7 mouse cellular contexts compared by ENCODE assay signal in genomic region chr1:163779336-163780115, GRCm38 (mm10). TPM values are rescaled to one million over a fixed set of nuclear protein-coding genes. Genes with fewer than 3 reads are reported as not detected.
DNase-seq lines count a peak whose midpoint lies in the region; ATAC-seq and TF ChIP-seq lines count a peak whose summit lies in the region.

Kifap3 (plus strand) TSS chr1:163779583.

- peak within 1 kb of the TSS; percentile 86 for H3K9ac ChIP-seq in embryonic facial prominence, embryonic 13.5 days
- H3K9ac ChIP-seq in limb, embryonic 12.5 days (replicated peaks) = peak within 1 kb of the TSS; percentile 70
- H3K9ac ChIP-seq in midbrain, embryonic 15.5 days = peak within 1 kb of the TSS; percentile 88

- peaks cover 5% of the 10 kb centered on the region; the same call in 1 of the 2 replicates for H3K9me3 ChIP-seq in embryonic facial prominence, embryonic 13.5 days
- H3K9me3 ChIP-seq in limb, embryonic 12.5 days = 0 out of 2 replicates have a peak, but pooled peaks cover 4% of the 10 kb centered on the region
- 0 out of 2 replicates have a peak, but pooled peaks cover 4% of the 10 kb centered on the region for H3K9me3 ChIP-seq in midbrain, embryonic 15.5 days

- H3K4me2 ChIP-seq in embryonic facial prominence, embryonic 13.5 days = peak within 1 kb of the TSS; percentile 70
- H3K4me2 ChIP-seq in limb, embryonic 12.5 days = peak within 1 kb of the TSS; percentile 66
- peak within 1 kb of the TSS; percentile 61 for H3K4me2 ChIP-seq in midbrain, embryonic 15.5 days

- TF ChIP-seq POLR2A in kidney, adult 2 months (IDR thresholded peaks at IDR 0.05; ENCODE audit: low read depth, low read length) = no peak
- TF ChIP-seq POLR2A in spleen, adult 2 months (IDR thresholded peaks at IDR 0.05; ENCODE audit: low read depth, low read length) = no peak

- peak; percentile 100 for ATAC-seq in embryonic facial prominence, embryonic 13.5 days (ENCODE audit: insufficient number of reproducible peaks, insufficient read depth, low FRiP score, low TSS enrichment, low read depth)
- peak; percentile 100 for ATAC-seq in limb, embryonic 12.5 days (ENCODE audit: insufficient number of reproducible peaks, insufficient read depth, low FRiP score, low TSS enrichment, low read depth)
- peak; percentile 100 for ATAC-seq in midbrain, embryonic 15.5 days (replicated peaks)

- peak; percentile 89 for TF ChIP-seq CTCF in kidney, adult 2 months (conservative IDR thresholded peaks at IDR 0.05; ENCODE audit: insufficient read depth, insufficient read length, low read depth, low read length)
- TF ChIP-seq CTCF in spleen, adult 2 months (IDR thresholded peaks at IDR 0.05; ENCODE audit: extremely low read depth, insufficient read depth, insufficient read length, insufficient replicate concordance) = peak; percentile 26; the same call in 1 of the 2 replicates

- DNase-seq in adrenal gland, postnatal 36 days = peak; percentile 98 to 99
- peak; percentile 98 to 99 for DNase-seq in heart, adult 18-20 months
- peak; percentile 99 for DNase-seq in kidney, adult 2 months
- peak; percentile 75 to 93 for DNase-seq in spleen, adult 2 months (ENCODE audit: low read depth in 1 of 2, low spot score in 2 of 2)

- peak within 1 kb of the TSS; percentile 93 for H3K4me3 ChIP-seq in embryonic facial prominence, embryonic 13.5 days
- peak within 1 kb of the TSS; percentile 72 for H3K4me3 ChIP-seq in kidney, adult 2 months (ENCODE audit: insufficient read depth, low read depth, low read length)
- peak within 1 kb of the TSS; percentile 75 for H3K4me3 ChIP-seq in limb, embryonic 12.5 days (replicated peaks)
- H3K4me3 ChIP-seq in midbrain, embryonic 15.5 days = peak within 1 kb of the TSS; percentile 92
- peak within 1 kb of the TSS; percentile 69 for H3K4me3 ChIP-seq in spleen, adult 2 months (ENCODE audit: extremely low read depth, insufficient read depth, insufficient read length)

- no peaks in the 10 kb centered on the region for H3K27me3 ChIP-seq in embryonic facial prominence, embryonic 13.5 days
- H3K27me3 ChIP-seq in kidney, adult 2 months (replicated peaks; ENCODE audit: control insufficient read depth, insufficient read depth, low read length) = no peaks in the 10 kb centered on the region
- no peaks in the 10 kb centered on the region for H3K27me3 ChIP-seq in limb, embryonic 12.5 days
- no peaks in the 10 kb centered on the region for H3K27me3 ChIP-seq in midbrain, embryonic 15.5 days (replicated peaks)
- no peaks in the 10 kb centered on the region for H3K27me3 ChIP-seq in spleen, adult 2 months (ENCODE audit: control insufficient read depth, insufficient read depth, low read length)

- H3K4me1 ChIP-seq in embryonic facial prominence, embryonic 13.5 days = no peaks in the 10 kb centered on the region; the same call in 1 of the 2 replicates
- 0 out of 2 replicates have a peak, but pooled peaks cover 3% of the 10 kb centered on the region for H3K4me1 ChIP-seq in kidney, adult 2 months (ENCODE audit: control insufficient read depth, insufficient read depth, low read length)
- no peaks in the 10 kb centered on the region for H3K4me1 ChIP-seq in limb, embryonic 12.5 days (replicated peaks)
- H3K4me1 ChIP-seq in midbrain, embryonic 15.5 days = 0 out of 2 replicates have a peak, but pooled peaks cover 4% of the 10 kb centered on the region
- no peaks in the 10 kb centered on the region; the same call in 1 of the 2 replicates for H3K4me1 ChIP-seq in spleen, adult 2 months (ENCODE audit: control insufficient read depth, insufficient read depth, insufficient read length)

- peaks cover 6% of the 10 kb centered on the region for H3K36me3 ChIP-seq in embryonic facial prominence, embryonic 13.5 days
- no peaks in the 10 kb centered on the region for H3K36me3 ChIP-seq in kidney, adult 2 months (ENCODE audit: control insufficient read depth, insufficient read depth, low read length)
- H3K36me3 ChIP-seq in limb, embryonic 12.5 days = peaks cover 6% of the 10 kb centered on the region
- peaks cover 6% of the 10 kb centered on the region; the same call in 1 of the 2 replicates for H3K36me3 ChIP-seq in midbrain, embryonic 15.5 days (replicated peaks)
- no peaks in the 10 kb centered on the region for H3K36me3 ChIP-seq in spleen, adult 2 months (ENCODE audit: control insufficient read depth, insufficient read depth, low read length)

- under 1% methylated on average over 48 of the region's 48 CpGs for WGBS in embryonic facial prominence, embryonic 13.5 days
- WGBS in kidney, adult 2 months = under 1% methylated on average over 48 of the region's 48 CpGs
- under 1% methylated on average over 48 of the region's 48 CpGs for WGBS in limb, embryonic 12.5 days
- WGBS in midbrain, embryonic 15.5 days = 1% methylated on average over 47 of the region's 48 CpGs
- 2% methylated on average over 47 of the region's 48 CpGs for WGBS in spleen, adult 2 months

- peak within 1 kb of the TSS; percentile 44; the same call in 1 of the 2 replicates for H3K27ac ChIP-seq in embryonic facial prominence, embryonic 13.5 days
- no peak within 1 kb of the TSS for H3K27ac ChIP-seq in kidney, adult 2 months (ENCODE audit: insufficient read depth, low read depth, low read length)
- H3K27ac ChIP-seq in limb, embryonic 12.5 days = peak within 1 kb of the TSS; percentile 68; the same call in 1 of the 2 replicates
- peak within 1 kb of the TSS; percentile 88 for H3K27ac ChIP-seq in midbrain, embryonic 15.5 days
- no peak within 1 kb of the TSS for H3K27ac ChIP-seq in spleen, adult 2 months (ENCODE audit: insufficient read depth, low read length)

RNA-seq across cellular contexts. Expression of gene Kifap3, which starts in this region (rescaled TPM):
- 10 to 100 TPM; 19.0 to 22.4 TPM for total RNA-seq in adrenal gland, postnatal 36 days (2021)
- polyA plus RNA-seq in embryonic facial prominence, embryonic 13.5 days (2015; fragmentation: Nextera tagmentation; extraction: Ambion mirVana) = 57.0 and 60.1 TPM in 2 replicates
- 10 to 100 TPM; 21.5 to 23.1 TPM for total RNA-seq in heart, adult 18-20 months (2021)
- polyA plus RNA-seq in kidney, adult 2 months (2012; rRNA removed) = 6.4 and 8.0 TPM in 2 replicates
- polyA plus RNA-seq in limb, embryonic 12.5 days (2016; fragmentation: Nextera tagmentation; extraction: Ambion mirVana) = 49.6 and 54.4 TPM in 2 replicates
- polyA plus RNA-seq in midbrain, embryonic 15.5 days (2015; fragmentation: Nextera tagmentation; extraction: Ambion mirVana) = 129 and 142 TPM in 2 replicates
- polyA plus RNA-seq in spleen, adult 2 months (2012; rRNA removed) = 0.83 and 0.85 TPM in 2 replicates

Comparison
In these comparisons a context has a peak if more than half of its experiments do, and no peak if none do; other contexts are left out.
1. Peak in DNase-seq and H3K4me3 ChIP-seq in spleen, adult 2 months; RNA of the gene not detected or under 1 TPM.
2. H3K27ac ChIP-seq: peak in embryonic facial prominence, embryonic 13.5 days (single experiment), limb, embryonic 12.5 days (single experiment) and midbrain, embryonic 15.5 days (single experiment); none in kidney, adult 2 months (single experiment) and spleen, adult 2 months (single experiment).
3. Peak in every context shown above with its lines, with median percentiles within 50 percentile points of each other: DNase-seq, ATAC-seq, H3K4me2 ChIP-seq, H3K4me3 ChIP-seq and H3K9ac ChIP-seq.